Mouse (Mus musculus) forebrain, embryonic 10.5 days (tissue): Measurements from ENCODE around the gene 9430097D07Rik. TPM values are rescaled to one million over a fixed set of nuclear protein-coding genes. Genes with fewer than 3 reads are reported as not detected.

Experiments used
- DNase-seq: peaks from one replicate; pipeline ENCODE4 v3.0.0-alpha.2; 2017; ENCODE audit warnings: low spot score; ENCODE audit errors: extremely low spot score
- H3K27ac ChIP-seq: fragments of 300-500 bp; sonication (generic); 2 replicates; pipeline ENCODE4 v1.5.1; 2016; ENCODE audit warnings: mild to moderate bottlenecking
- H3K27me3 ChIP-seq: fragments of 300-500 bp; sonication (generic); 2 replicates; pipeline ENCODE4 v1.6.1; 2016; ENCODE audit warnings: mild to moderate bottlenecking; ENCODE audit not compliant: poor library complexity, severe bottlenecking
- H3K36me3 ChIP-seq: fragments of 300-500 bp; sonication (generic); replicated peaks from 2 replicates; pipeline ENCODE4 v1.6.1; 2016; ENCODE audit warnings: mild to moderate bottlenecking, moderate library complexity
- H3K4me1 ChIP-seq: fragments of 300-500 bp; sonication (generic); 2 replicates; pipeline ENCODE4 v1.6.1; 2016
- H3K4me3 ChIP-seq: fragments of 300-500 bp; sonication (generic); 2 replicates; pipeline ENCODE4 v1.5.1; 2016; ENCODE audit warnings: mild to moderate bottlenecking, moderate library complexity
- H3K9me3 ChIP-seq: fragments of 300-500 bp; sonication (generic); 2 replicates; pipeline ENCODE4 v1.6.1; 2016; ENCODE audit warnings: mild to moderate bottlenecking, moderate library complexity
- WGBS: fragments of 180-500 bp; shearing (Covaris S2); methylation state at CpG from one replicate; pipeline ENCODE4 v1.1.7; 2016; 5-methylcytosine and 5-hydroxymethylcytosine counted together
- polyA plus RNA-seq: library from polyadenylated mRNA; unstranded; fragments of >200 nt; fragmentation: Nextera tagmentation; extraction: Ambion mirVana; gene quantifications from 2 replicates; pipeline ENCODE4 v1.2.1, GENCODE M21; 2016

Gene 9430097D07Rik
- polyA plus RNA-seq, 1 experiment from 2014 or later: 0.19 TPM

DNA sequence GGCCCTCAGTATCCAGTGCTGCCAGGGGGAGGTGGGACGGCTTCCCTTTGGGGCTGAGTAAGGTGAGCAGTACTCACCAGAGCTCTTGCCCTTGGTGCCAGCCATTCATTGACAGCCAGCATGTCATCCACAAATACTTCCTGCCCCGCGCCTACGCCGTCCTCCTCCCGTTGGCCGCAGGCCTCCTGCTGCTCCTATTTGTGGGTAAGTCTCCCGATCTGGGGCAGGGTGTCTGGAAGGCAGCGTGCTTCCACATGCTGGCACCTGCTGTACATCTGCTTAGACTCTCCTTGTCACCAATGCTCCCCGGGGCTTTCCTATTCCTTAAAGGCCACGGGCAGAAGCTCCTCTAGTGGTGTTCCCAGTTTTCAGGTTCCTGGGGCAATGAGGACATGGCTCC lies 3.3 kb downstream of the 9430097D07Rik start:
- H3K4me1 ChIP-seq: peaks cover 28% of the 10 kb centered on the region
- peaks cover 14% of the 10 kb centered on the region for H3K27me3 ChIP-seq
- no peak for DNase-seq
- no peak overlapping the region for H3K27ac ChIP-seq
- whole genome bisulfite sequencing: 93% methylated on average over 11 of the region's 11 CpGs
- H3K36me3 ChIP-seq: peaks cover 33% of the 10 kb centered on the region
- H3K9me3 ChIP-seq: no peaks in the 10 kb centered on the region
- peak overlapping the region; percentile 71 for H3K4me3 ChIP-seq

DNA sequence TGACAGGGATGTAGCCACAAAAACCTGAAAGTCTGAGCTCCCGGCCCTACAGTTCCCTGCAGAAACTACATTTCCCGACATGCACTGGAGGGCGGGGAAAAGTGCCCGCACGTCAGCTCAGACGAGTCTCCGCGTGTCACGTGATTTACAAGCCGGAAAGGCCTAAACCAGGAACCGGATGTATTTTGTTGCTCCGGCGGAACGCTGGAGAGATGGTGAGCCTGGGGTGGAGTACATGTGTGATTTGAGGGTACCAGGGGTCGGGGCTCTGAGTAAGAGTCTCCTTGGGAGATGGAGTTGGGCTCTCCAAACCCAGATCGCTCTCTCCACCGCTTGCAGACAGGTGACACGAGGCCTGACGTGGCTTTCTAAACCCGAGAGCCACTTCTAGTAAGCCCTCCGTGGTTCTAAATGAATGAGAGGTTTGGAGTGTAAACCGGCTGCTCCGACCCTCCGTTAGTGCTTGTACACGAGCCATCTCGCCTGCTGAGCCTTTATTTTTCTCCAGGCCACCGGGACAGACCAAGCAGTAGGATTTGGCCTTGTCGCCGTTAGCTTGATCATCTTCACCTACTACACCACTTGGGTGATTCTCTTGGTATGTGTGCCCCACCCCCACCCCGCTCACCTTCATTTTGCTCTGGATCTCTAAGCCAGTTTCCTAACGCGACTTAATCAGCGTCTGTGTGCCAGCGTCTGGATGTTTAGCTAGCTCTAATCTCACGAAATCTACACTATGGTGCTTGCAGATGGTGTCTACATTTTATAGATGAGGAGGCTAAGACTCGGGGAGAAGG lies 4.6 kb downstream of the 9430097D07Rik start, which contains the start of gene Dpm2:
Dpm2 (plus strand) TSS at position 161 of the 797 bp plus-strand sequence.
- Histone ChIP-seq H3K27me3 (peaks cover under 1% of the 10 kb centered on the region), H3K27ac (peak within 1 kb of the TSS; percentile 82), H3K9me3 (no peaks in the 10 kb centered on the region), H3K36me3 (peaks cover 46% of the 10 kb centered on the region), H3K4me1 (peaks cover 24% of the 10 kb centered on the region), H3K4me3 (peak within 1 kb of the TSS; percentile 71)
- peak; percentile 89 for DNase-seq
- WGBS: 2% methylated on average over 36 of the region's 36 CpGs

DNA sequence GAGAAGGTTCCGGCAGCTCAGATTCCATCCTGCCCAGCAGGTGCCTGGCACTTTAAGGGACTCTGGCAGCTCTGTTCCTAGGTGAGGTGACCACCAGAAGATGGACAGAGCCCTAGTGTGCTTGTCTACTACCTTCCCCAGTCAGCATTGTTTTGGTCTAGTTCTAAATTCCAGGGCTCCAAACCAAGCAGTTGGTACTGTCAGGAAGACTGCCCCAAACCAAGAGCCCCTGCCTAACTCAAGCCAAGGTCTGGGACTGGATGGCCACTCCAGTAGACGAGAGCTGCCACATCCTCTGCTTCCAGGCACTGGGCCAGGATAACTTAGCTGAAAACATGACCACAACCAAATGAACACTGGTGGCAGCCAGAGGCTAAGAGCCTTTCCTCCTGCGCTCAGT lies 6.5 kb downstream of the 9430097D07Rik start:
- no peak overlapping the region for H3K4me3 ChIP-seq
- no peaks in the 10 kb centered on the region for H3K27me3 ChIP-seq
- H3K4me1 ChIP-seq: peaks cover 15% of the 10 kb centered on the region
- H3K9me3 ChIP-seq: no peaks in the 10 kb centered on the region
- H3K27ac ChIP-seq: no peak overlapping the region
- peaks cover 66% of the 10 kb centered on the region for H3K36me3 ChIP-seq
- DNase-seq: no peak
- WGBS: 90% methylated on average over 3 of the region's 3 CpGs

DNA sequence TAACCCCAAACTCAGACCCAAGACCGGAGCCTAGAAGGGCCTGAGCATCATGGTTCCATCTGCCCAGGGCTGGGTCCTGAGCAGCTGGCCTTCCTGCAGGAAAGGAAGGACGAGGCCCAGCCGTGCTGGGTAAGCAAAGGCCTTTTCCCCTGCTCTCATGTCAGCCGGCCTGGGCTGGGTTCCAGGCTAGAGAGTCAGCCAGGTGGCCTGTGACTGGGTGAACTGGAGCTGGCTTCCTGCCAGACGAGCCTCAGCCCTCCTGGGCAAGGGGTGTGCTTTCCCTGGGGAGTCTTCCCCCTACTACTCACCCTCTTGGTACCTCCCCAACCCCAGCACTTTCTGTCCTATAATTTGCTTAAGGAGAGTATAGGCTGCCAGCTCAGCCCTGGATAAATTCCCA lies 7.3 kb downstream of the 9430097D07Rik start:
- H3K4me3 ChIP-seq: no peak overlapping the region

DNA sequence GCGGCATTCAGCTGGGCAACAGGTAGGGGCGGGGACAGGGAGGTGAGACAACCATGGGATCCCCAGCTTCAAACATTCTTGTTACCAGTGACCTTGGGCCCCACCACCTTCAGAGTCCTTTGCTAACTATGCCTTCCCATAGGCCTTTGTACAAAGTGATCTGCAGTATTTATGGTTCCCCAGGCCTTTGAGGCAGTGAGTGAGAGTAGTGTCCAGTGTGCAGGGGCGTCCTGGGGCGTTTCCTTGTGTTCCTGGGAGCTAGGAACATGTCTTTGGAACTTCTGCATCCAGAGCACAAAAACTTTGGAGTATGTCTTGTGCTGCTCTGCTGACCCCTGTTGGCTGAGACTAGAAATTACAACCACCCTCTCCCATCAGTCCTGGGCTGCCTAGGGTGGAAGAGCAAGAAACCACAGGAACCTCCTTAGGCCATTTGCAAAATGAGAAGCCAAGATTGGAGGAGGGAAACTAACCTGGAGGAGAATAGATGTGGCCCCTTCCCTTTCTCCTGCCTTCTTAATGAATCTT lies 8.9 kb downstream of the 9430097D07Rik start:
- DNase-seq: peak; percentile 60
- Histone ChIP-seq H3K27me3 (no peaks in the 10 kb centered on the region), H3K4me1 (peaks cover 7% of the 10 kb centered on the region), H3K9me3 (no peaks in the 10 kb centered on the region), H3K36me3 (peaks cover 75% of the 10 kb centered on the region), H3K4me3 (no peak overlapping the region), H3K27ac (no peak overlapping the region)
- WGBS: 42% methylated on average over 4 of the region's 4 CpGs

More for the DNA sequence above, 7.3 kb downstream of the 9430097D07Rik start:
- Histone ChIP-seq H3K9me3 (no peaks in the 10 kb centered on the region), H3K27ac (no peak overlapping the region), H3K4me1 (peaks cover 15% of the 10 kb centered on the region), H3K36me3 (peaks cover 69% of the 10 kb centered on the region), H3K27me3 (no peaks in the 10 kb centered on the region)
- DNase-seq: no peak
- 82% methylated on average over 5 of the region's 5 CpGs for WGBS

DNA sequence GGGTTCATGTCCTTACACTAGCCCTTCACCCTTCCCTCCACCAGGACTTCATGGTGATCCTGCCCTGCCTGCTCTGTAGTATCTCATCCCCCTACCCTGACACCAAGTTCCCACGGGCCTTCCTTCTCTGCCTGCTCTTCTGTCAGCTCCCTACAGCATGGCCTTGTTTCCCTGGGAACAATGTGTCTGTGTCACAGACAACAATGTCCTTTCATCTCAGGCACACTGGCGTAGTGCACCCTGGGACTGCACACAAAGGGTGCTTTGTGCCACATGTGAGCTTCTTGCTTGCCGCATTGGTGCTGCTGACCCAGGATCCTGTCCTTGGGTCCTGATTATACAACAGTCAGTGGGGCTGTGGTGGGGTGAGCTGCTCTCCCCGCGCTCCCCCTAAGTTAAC lies 15.9 kb downstream of the 9430097D07Rik start:
- H3K4me1 ChIP-seq: peaks cover 42% of the 10 kb centered on the region
- 16% methylated on average over 5 of the region's 5 CpGs for WGBS
- H3K27me3 ChIP-seq: no peaks in the 10 kb centered on the region
- peaks cover 51% of the 10 kb centered on the region for H3K36me3 ChIP-seq
- no peaks in the 10 kb centered on the region for H3K9me3 ChIP-seq
- H3K4me3 ChIP-seq: peak overlapping the region; percentile 11; the same call in 1 of the 2 replicates
- peak; percentile 65 for DNase-seq
- peak overlapping the region; percentile 85 for H3K27ac ChIP-seq

DNA sequence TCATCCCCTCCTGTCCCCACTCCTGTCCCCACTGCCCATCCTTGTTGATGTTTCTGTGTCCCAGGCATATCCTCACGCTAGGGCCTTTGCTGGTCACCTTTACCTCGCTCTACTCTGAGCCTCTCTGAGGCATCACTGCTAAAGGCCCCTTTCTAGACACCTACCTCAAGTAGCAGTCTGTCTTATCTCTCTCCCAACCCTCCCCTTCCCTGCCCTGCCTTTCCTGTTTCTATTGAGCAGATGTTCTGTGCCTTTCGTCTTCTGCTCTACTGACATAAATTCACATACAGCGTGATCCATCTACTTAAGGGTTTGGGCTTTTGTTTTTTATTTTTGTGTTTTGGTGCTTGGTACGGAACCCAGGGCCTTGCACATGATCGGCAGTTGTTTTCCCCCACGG lies 19.5 kb downstream of the 9430097D07Rik start:
- Histone ChIP-seq H3K4me1 (peaks cover 45% of the 10 kb centered on the region), H3K27me3 (no peaks in the 10 kb centered on the region), H3K27ac (peak overlapping the region; percentile 60), H3K4me3 (no peak overlapping the region), H3K36me3 (peaks cover 19% of the 10 kb centered on the region), H3K9me3 (no peaks in the 10 kb centered on the region)
- DNase-seq: no peak
- WGBS: 87% methylated on average over 7 of the region's 7 CpGs

DNA sequence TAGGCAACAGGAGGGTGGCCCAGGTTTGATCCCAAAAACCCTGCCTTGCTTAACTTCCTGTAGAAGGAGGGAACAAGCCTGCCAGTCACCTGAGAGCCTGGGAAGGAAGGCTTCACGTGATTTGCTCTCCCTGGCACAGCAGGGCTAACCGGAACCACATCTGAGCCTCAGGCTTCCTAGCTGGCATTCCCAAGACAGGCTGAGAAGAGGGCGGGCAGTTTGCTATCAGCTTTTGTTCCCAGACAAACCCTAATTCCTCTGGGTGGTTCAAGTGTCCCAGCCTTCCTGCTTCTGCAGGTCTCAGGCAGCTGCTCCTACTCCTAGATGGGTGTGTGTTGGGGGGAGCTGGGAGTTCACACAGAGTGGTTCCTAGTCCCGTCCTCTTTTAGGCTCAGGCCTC lies 20.0 kb downstream of the 9430097D07Rik start:
- 33% methylated on average over 4 of the region's 4 CpGs for whole genome bisulfite sequencing
- peaks cover 13% of the 10 kb centered on the region for H3K36me3 ChIP-seq
- H3K9me3 ChIP-seq: no peaks in the 10 kb centered on the region
- no peaks in the 10 kb centered on the region for H3K27me3 ChIP-seq
- H3K4me3 ChIP-seq: no peak overlapping the region
- H3K27ac ChIP-seq: peak overlapping the region; percentile 60
- H3K4me1 ChIP-seq: peaks cover 44% of the 10 kb centered on the region
- DNase-seq: no peak

DNA sequence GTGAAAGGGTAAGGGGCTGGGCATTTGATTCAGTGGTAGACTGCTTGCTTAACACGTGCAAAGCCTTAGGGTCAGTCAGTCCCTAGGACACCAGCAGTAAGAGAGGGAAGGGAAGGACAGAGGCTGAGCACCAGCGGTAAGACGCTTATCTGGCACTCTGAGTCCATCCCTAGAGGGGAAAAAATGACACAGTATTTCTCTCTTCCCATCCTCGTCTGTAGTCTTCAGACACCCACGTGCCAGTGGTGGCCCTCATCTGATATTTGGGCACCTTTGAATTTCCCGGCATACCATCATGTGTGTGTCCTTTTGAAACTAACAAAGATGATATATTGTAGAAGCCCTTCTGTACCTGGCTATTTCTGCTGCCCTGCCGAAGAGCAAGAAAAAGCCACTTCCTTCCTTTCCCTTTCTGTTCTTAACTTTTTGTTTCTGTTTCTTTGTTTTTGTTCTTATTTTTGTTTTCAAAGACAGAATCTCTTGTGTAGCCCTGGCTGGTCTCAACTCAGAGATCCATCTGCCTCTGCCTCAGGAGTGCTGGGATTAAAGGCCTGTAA lies 21.8 kb downstream of the 9430097D07Rik start:
- no peak overlapping the region for H3K4me3 ChIP-seq
- H3K27me3 ChIP-seq: no peaks in the 10 kb centered on the region
- DNase-seq: no peak
- no peaks in the 10 kb centered on the region for H3K9me3 ChIP-seq
- peaks cover 38% of the 10 kb centered on the region for H3K4me1 ChIP-seq
- H3K36me3 ChIP-seq: peaks cover 7% of the 10 kb centered on the region
- H3K27ac ChIP-seq: peak overlapping the region; percentile 27; the same call in 1 of the 2 replicates
- 83% methylated on average over 7 of the region's 7 CpGs for WGBS

DNA sequence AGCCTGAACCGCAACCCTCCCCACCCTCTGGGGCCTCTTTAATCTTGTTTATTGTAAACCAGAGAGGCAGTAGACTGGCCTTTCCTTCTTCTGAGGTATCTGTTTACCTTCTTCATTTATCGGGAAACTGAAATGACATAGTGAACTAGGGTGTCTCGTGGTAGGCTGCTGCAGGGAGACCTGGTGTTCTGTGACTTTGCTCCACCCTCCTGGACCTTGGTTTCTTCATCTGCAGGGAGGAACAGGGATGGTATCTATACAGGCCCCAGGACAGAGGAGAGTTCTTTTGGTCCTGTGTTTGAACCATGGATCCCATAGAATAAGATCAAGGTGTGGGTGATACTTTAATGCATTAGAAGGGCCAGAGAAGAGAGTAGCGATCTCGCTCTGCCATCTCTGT lies 24.2 kb downstream of the 9430097D07Rik start:
- Histone ChIP-seq H3K9me3 (no peaks in the 10 kb centered on the region), H3K27me3 (no peaks in the 10 kb centered on the region), H3K4me3 (no peak overlapping the region), H3K27ac (no peak overlapping the region), H3K36me3 (peaks cover 13% of the 10 kb centered on the region; the same call in 1 of the 2 replicates), H3K4me1 (peaks cover 39% of the 10 kb centered on the region)
- WGBS: 92% methylated on average over 5 of the region's 5 CpGs
- no peak for DNase-seq

DNA sequence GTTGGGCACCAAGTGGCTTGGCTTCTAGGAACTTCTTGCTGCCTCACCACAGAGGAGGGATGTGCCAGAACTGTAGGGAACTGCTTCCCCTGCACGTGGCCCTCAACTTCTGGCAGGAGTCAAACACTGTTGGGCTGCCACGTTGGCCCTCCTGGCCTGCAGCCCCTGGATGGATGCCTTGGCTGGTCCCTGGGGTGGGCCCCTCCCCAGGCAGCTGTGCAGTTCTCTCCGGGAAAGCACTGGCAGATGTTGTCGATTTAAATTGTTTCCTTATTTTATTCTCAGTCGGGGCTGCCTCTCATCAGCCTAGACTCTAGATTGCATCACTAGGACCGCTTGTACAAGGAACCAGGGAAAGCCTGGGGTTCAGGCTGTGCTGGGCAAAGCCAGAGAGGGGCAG lies 25.7 kb downstream of the 9430097D07Rik start:
- Histone ChIP-seq H3K9me3 (no peaks in the 10 kb centered on the region), H3K4me3 (no peak overlapping the region), H3K27ac (no peak overlapping the region), H3K36me3 (peaks cover 27% of the 10 kb centered on the region), H3K27me3 (no peaks in the 10 kb centered on the region), H3K4me1 (peaks cover 28% of the 10 kb centered on the region)
- WGBS: 69% methylated on average over 6 of the region's 6 CpGs
- DNase-seq: no peak

DNA sequence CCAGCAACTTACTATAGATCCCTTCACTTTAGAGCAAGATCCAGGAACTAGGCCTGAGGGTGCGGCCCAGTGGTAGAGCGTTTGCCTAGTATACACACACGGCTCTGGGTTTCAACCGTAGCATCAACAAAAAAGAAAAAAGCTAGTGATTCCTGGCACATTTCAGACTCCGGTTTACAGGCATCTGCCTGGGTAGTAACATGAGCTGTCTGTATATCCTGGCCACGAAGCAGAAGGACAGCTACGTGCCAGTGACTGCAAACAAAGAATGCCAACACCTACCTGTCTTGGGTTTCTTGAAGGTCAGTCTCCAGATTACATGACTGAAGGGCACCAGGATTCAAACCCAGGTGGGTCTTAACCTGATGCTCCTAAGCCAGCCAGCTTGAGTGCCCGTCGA lies 26.3 kb downstream of the 9430097D07Rik start:
- peaks cover 27% of the 10 kb centered on the region for H3K4me1 ChIP-seq
- H3K27me3 ChIP-seq: no peaks in the 10 kb centered on the region
- H3K27ac ChIP-seq: no peak overlapping the region
- no peak overlapping the region for H3K4me3 ChIP-seq
- H3K9me3 ChIP-seq: no peaks in the 10 kb centered on the region
- peaks cover 33% of the 10 kb centered on the region for H3K36me3 ChIP-seq
- 88% methylated on average over 9 of the region's 9 CpGs for WGBS
- no peak for DNase-seq
